Mouse (Mus musculus) heart, embryonic 14.5 days (tissue): ENCODE results near the gene Blvrb. TPM values are rescaled to one million over a fixed set of nuclear protein-coding genes. Genes with fewer than 3 reads are reported as not detected.

Experiments
- ATAC-seq: fragments of 200-750 bp; cut with Nextera tagmentation; 2 replicates; pipeline ENCODE4 v1.8.0; 2017; ENCODE audit warnings: low read depth, moderate TSS enrichment; ENCODE audit not compliant: insufficient number of reproducible peaks, insufficient read depth, low FRiP score
- H3K27ac ChIP-seq, 2 experiments: fragments of 200-500 bp in 1 of 2; fragments of 300-500 bp in 1 of 2; sonication (generic) in 1 of 2; replicated peaks in 1 of 2; 2 replicates each; pipeline ENCODE4 v1.5.1; 2012 to 2014; ENCODE audit warnings: low read depth in 2 of 2, low read length in 2 of 2, control low read depth in 1 of 2, mild to moderate bottlenecking in 1 of 2, mixed read lengths in 1 of 2; ENCODE audit not compliant: control insufficient read depth in 1 of 2, insufficient read depth in 1 of 2
- H3K27me3 ChIP-seq: fragments of 300-500 bp; sonication (generic); 2 replicates; pipeline ENCODE4 v1.6.1; 2014; ENCODE audit warnings: mild to moderate bottlenecking, low read length, control low read depth; ENCODE audit not compliant: control insufficient read depth, insufficient read depth
- H3K36me3 ChIP-seq: fragments of 300-500 bp; sonication (generic); 2 replicates; pipeline ENCODE4 v1.6.1; 2014; ENCODE audit warnings: mild to moderate bottlenecking, control low read depth, low read length, mixed read lengths; ENCODE audit not compliant: control insufficient read depth, insufficient read depth
- H3K4me1 ChIP-seq, 2 experiments: fragments of 200-500 bp in 1 of 2; fragments of 300-500 bp in 1 of 2; sonication (generic) in 1 of 2; 2 replicates each; pipeline ENCODE4 v1.6.1; 2012 to 2014; ENCODE audit warnings: low read length in 2 of 2, control low read depth in 1 of 2, mixed read lengths in 1 of 2; ENCODE audit not compliant: control insufficient read depth in 2 of 2, insufficient read depth in 2 of 2
- H3K4me2 ChIP-seq: fragments of 300-500 bp; sonication (generic); 2 replicates; pipeline ENCODE4 v1.6.1; 2014; ENCODE audit warnings: mild to moderate bottlenecking, low read length
- H3K4me3 ChIP-seq, 2 experiments: fragments of 200-500 bp in 1 of 2; fragments of 300-500 bp in 1 of 2; sonication (generic) in 1 of 2; 2 replicates each; pipeline ENCODE4 v1.5.1; 2012 to 2014; ENCODE audit warnings: low read length in 2 of 2, mild to moderate bottlenecking in 2 of 2, control low read depth in 1 of 2, low read depth in 1 of 2, moderate library complexity in 1 of 2; ENCODE audit not compliant: control insufficient read depth in 1 of 2, insufficient read depth in 1 of 2
- H3K9ac ChIP-seq: fragments of 300-500 bp; sonication (generic); 2 replicates; pipeline ENCODE4 v1.6.1; 2014; ENCODE audit warnings: mild to moderate bottlenecking, low read length
- H3K9me3 ChIP-seq: fragments of 300-500 bp; sonication (generic); 2 replicates; pipeline ENCODE4 v1.6.1; 2016; ENCODE audit warnings: low read length, control low read depth; ENCODE audit not compliant: control insufficient read depth
- WGBS: fragments of 180-500 bp; shearing (Covaris S2); extraction: QIAGEN DNeasy Blood & Tissue Kit; methylation state at CpG from one replicate; pipeline ENCODE4 v1.1.7; 2014; 5-methylcytosine and 5-hydroxymethylcytosine counted together
- polyA plus RNA-seq: library from polyadenylated mRNA; unstranded; fragments of >200 nt; fragmentation: Nextera tagmentation; extraction: Ambion mirVana; gene quantifications from 2 replicates; pipeline ENCODE4 v1.2.1, GENCODE M21; 2014

The Blvrb gene
- polyA plus RNA-seq, 1 experiment from 2014 or later: 49.7 TPM

- Histone ChIP-seq H3K27ac (no peak overlapping the region), H3K4me3 (peak overlapping the region; percentile 34 to 51), H3K36me3 (no peaks in the 10 kb centered on the region), H3K4me1 (peaks cover 2 to 7% of the 10 kb centered on the region in 2 experiments; a peak in 2 of 4 replicates), H3K9me3 (peaks cover 4% of the 10 kb centered on the region), H3K9ac (peak overlapping the region; percentile 25; the same call in 1 of the 2 replicates), H3K4me2 (peak overlapping the region; percentile 84), H3K27me3 (peaks cover 62% of the 10 kb centered on the region)
- 0 out of 2 replicates have a peak, but pooled peaks have one; percentile 48 for ATAC-seq
- under 1% methylated on average over 81 of the region's 96 CpGs for WGBS
Measured at GRCm38 (mm10) chr7:27408379-27409176, 39.2 kb upstream of the Blvrb start.

- Histone ChIP-seq H3K4me1 (no peaks in the 10 kb centered on the region), H3K27ac (no peak overlapping the region), H3K4me2 (no peak overlapping the region), H3K9ac (no peak overlapping the region), H3K27me3 (0 out of 2 replicates have a peak, but pooled peaks cover 4% of the 10 kb centered on the region), H3K4me3 (no peak overlapping the region), H3K9me3 (no peaks in the 10 kb centered on the region), H3K36me3 (no peaks in the 10 kb centered on the region)
- ATAC-seq: no peak
- 63% methylated on average over 2 of the region's 2 CpGs for WGBS
Measured at GRCm38 (mm10) chr7:27417151-27417550, 30.6 kb upstream of the Blvrb start.

- H3K9ac ChIP-seq: no peak overlapping the region
- H3K4me2 ChIP-seq: no peak overlapping the region
- ATAC-seq: no peak
- no peaks in the 10 kb centered on the region for H3K4me1 ChIP-seq
- WGBS: 73% methylated on average over 3 of the region's 3 CpGs
- 0 out of 2 replicates have a peak, but pooled peaks cover 4% of the 10 kb centered on the region for H3K27me3 ChIP-seq
- H3K36me3 ChIP-seq: no peaks in the 10 kb centered on the region
- H3K9me3 ChIP-seq: no peaks in the 10 kb centered on the region
- H3K27ac ChIP-seq: no peak overlapping the region
- no peak overlapping the region for H3K4me3 ChIP-seq
Measured at GRCm38 (mm10) chr7:27419101-27419500, 28.7 kb upstream of the Blvrb start.

- H3K4me1 ChIP-seq: no peaks in the 10 kb centered on the region
- no peak overlapping the region for H3K4me2 ChIP-seq
- ATAC-seq: no peak
- no peak overlapping the region for H3K27ac ChIP-seq
- H3K27me3 ChIP-seq: no peaks in the 10 kb centered on the region
- H3K36me3 ChIP-seq: no peaks in the 10 kb centered on the region
- H3K9ac ChIP-seq: no peak overlapping the region
- 81% methylated on average over 12 of the region's 12 CpGs for WGBS
- H3K4me3 ChIP-seq: no peak overlapping the region
- no peaks in the 10 kb centered on the region for H3K9me3 ChIP-seq
Measured at GRCm38 (mm10) chr7:27423556-27424326, 24.0 kb upstream of the Blvrb start.

GRCm38 (mm10) chr7:27427387-27427786, 20.4 kb upstream of the Blvrb start:
- peaks cover 6% of the 10 kb centered on the region; the same call in 1 of the 2 replicates for H3K9me3 ChIP-seq
- H3K4me2 ChIP-seq: no peak overlapping the region
- no peak overlapping the region for H3K4me3 ChIP-seq
- no peak overlapping the region for H3K9ac ChIP-seq
- no peaks in the 10 kb centered on the region for H3K27me3 ChIP-seq
- peaks cover 0 to 3% of the 10 kb centered on the region in 2 experiments; a peak in 1 of 4 replicates for H3K4me1 ChIP-seq
- WGBS: 88% methylated on average over 1 of the region's 1 CpGs
- no peaks in the 10 kb centered on the region for H3K36me3 ChIP-seq
- no peak for ATAC-seq
- no peak overlapping the region for H3K27ac ChIP-seq

- no peak for ATAC-seq
- H3K27me3 ChIP-seq: no peaks in the 10 kb centered on the region; the same call in 1 of the 2 replicates
- 60% methylated on average over 11 of the region's 11 CpGs for WGBS
Measured at GRCm38 (mm10) chr7:27428002-27428401, 19.8 kb upstream of the Blvrb start.

DNA sequence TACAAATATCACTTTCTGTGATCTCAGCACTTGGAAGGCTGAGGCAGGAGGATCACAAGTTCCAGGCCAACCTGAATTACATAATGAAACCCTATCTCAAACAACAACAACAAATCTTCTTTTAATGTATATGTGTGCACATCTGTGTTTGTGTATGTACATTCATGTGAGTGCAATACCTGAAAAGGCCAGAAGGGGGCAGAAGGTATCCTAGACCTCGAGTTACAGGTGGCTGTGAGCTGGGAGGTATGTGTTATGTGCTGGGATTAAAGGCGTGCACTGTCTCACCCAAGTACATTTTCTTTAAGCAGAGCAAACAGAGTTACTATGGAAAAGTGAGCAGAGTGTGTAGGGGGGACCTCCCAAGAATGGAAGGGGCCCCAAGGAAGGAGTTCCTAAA, 18.6 kb upstream of the Blvrb start:
- 56% methylated on average over 2 of the region's 2 CpGs for WGBS
- no peak for ATAC-seq

More at GRCm38 (mm10) chr7:27428002-27428401, 19.8 kb upstream of the Blvrb start:
- H3K27ac ChIP-seq: no peak overlapping the region
- peaks cover 6% of the 10 kb centered on the region; the same call in 1 of the 2 replicates for H3K9me3 ChIP-seq
- H3K9ac ChIP-seq: no peak overlapping the region
- no peak overlapping the region for H3K4me2 ChIP-seq
- H3K4me1 ChIP-seq: peaks cover 0 to 3% of the 10 kb centered on the region in 2 experiments; a peak in 1 of 4 replicates
- H3K36me3 ChIP-seq: no peaks in the 10 kb centered on the region
- H3K4me3 ChIP-seq: no peak overlapping the region

More for the DNA sequence above, 18.6 kb upstream of the Blvrb start:
- Histone ChIP-seq H3K36me3 (no peaks in the 10 kb centered on the region), H3K27me3 (peaks cover 11% of the 10 kb centered on the region), H3K4me3 (no peak overlapping the region), H3K9me3 (peaks cover 6% of the 10 kb centered on the region; the same call in 1 of the 2 replicates), H3K9ac (no peak overlapping the region), H3K4me1 (peaks cover 0 to 3% of the 10 kb centered on the region in 2 experiments; a peak in 1 of 4 replicates), H3K4me2 (no peak overlapping the region), H3K27ac (no peak overlapping the region)
